34 mouse cellular contexts compared by ENCODE assay signal in the genomic region with DNA sequence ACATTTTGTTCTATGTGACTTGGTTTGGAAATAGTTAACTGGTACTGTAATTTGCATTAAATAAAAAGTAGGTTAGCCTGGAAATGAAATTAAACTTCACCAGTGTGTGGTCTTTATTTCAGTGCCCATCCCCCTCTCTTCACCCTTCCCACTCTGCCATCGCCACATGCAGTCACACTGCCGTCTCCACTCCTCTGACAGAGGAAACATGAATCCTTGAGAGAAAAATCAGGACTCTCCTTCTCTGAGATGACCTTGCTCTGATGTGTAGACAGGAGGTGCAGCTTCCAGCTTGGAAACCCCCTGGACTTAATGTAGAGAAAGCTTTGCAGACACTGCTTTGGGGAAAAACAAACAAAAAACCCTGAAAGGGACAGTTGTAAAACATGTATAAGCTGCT. TPM values are rescaled to one million over a fixed set of nuclear protein-coding genes. Genes with fewer than 3 reads are reported as not detected.
"Had no signal": no experiment of that assay in that cellular context is flagged by ENCODE, and none has a peak within 500 bp of the region (broad histone marks: within the 10 kb centered on the region; RNA-seq: fewer than 3 reads in every experiment).

No protein-coding gene starts in this region.

- H3K4me1 ChIP-seq: heart, embryonic 15.5 days; hindbrain, embryonic 13.5 days; hindbrain, embryonic 15.5 days; liver, embryonic 13.5 days had no signal

- H3K4me2 ChIP-seq: heart, embryonic 11.5 days; heart, embryonic 13.5 days; heart, embryonic 15.5 days; hindbrain, embryonic 13.5 days; hindbrain, embryonic 15.5 days; kidney, embryonic 15.5 days; liver, embryonic 11.5 days; liver, embryonic 13.5 days had no signal

- H3K9me3 ChIP-seq: heart, embryonic 13.5 days; heart, embryonic 15.5 days; hindbrain, embryonic 13.5 days; hindbrain, embryonic 15.5 days; kidney, embryonic 15.5 days; liver, embryonic 13.5 days had no signal

- DNase-seq: gastrocnemius, postnatal 14 days; gastrocnemius, postnatal 36 days; heart, adult 18-20 months; heart, postnatal 14 days; heart, postnatal 36 days; kidney, adult 11 months; kidney, adult 2 months; kidney, adult 9 months; kidney, postnatal 14 days; kidney, postnatal 36 days; layer of hippocampus, adult 9-11 months; layer of hippocampus, postnatal 36 days; liver; liver, embryonic 13.5 days had no signal

- H3K9ac ChIP-seq: heart, embryonic 13.5 days; heart, embryonic 15.5 days; hindbrain, embryonic 13.5 days; hindbrain, embryonic 15.5 days; kidney, embryonic 15.5 days; liver, embryonic 13.5 days had no signal

- H3K27me3 ChIP-seq: heart, embryonic 13.5 days; heart, embryonic 15.5 days; hindbrain, embryonic 13.5 days; hindbrain, embryonic 15.5 days; kidney, embryonic 15.5 days; liver, embryonic 13.5 days had no signal

- H3K4me3 ChIP-seq: heart, embryonic 13.5 days; heart, embryonic 15.5 days; hindbrain, embryonic 13.5 days; hindbrain, embryonic 15.5 days; kidney, embryonic 15.5 days; liver, embryonic 13.5 days had no signal

- H3K27ac ChIP-seq: heart, embryonic 13.5 days; heart, embryonic 15.5 days; hindbrain, embryonic 13.5 days; hindbrain, embryonic 15.5 days; hindbrain, postnatal 0 days; kidney, embryonic 15.5 days; kidney, postnatal 0 days; liver, embryonic 13.5 days had no signal

- ATAC-seq: hindbrain, postnatal 0 days had no signal

RNA-seq across cellular contexts. Expression of a gene that starts 49.2 kb away (rescaled TPM):
- total RNA-seq: gastrocnemius, adult 8-10 months; gastrocnemius, postnatal 14 days; gastrocnemius, postnatal 36 days; heart, adult 18-20 months; heart, postnatal 14 days; heart, postnatal 36 days; hematopoietic stem cell, adult 5-6 weeks; hindbrain, postnatal 0 days; layer of hippocampus, adult 18-20 months; layer of hippocampus, adult 8-10 months; layer of hippocampus, postnatal 14 days; layer of hippocampus, postnatal 36 days; left cerebral cortex, adult 18-20 months; left cerebral cortex, postnatal 10 days; left cerebral cortex, postnatal 36 days had no signal
- polyA plus RNA-seq: heart, embryonic 13.5 days; heart, embryonic 15.5 days; heart, postnatal 0 days; hindbrain, embryonic 11.5 days; hindbrain, embryonic 13.5 days; hindbrain, embryonic 15.5 days; limb, embryonic 11.5 days had no signal
